Mouse (Mus musculus): Measurements from ENCODE around the gene Stard5.

Gene Stard5

DNA sequence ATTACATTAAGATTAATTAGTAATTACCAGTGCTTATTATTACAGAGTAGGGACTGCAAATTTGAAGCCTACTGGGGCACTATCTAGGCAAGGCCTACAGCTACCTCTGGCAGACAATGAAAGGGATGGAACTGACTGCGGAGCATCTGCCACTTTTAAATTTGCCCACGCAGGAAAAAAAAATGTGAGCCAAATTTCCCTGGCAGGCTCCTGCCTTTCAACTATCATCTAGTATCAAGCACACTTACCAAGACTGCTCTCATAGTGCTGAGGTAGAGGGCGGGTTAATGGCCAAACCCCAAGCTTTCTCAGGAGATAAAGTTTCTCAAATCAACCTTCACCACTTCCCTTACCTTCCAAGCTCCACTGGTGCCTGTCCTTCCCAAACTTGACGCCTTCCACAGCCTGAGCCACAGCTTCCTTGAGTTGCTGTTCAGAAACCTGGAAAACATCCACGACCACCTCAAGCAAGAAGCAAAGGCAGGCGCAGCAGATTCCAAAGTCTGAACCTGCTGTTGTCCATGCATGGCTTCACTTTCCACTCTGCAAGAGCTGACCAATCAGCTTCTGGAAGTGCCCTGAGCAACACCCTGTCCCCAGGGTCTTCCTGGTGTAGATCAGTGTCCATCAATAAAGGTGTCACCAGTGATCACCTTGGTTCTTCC is 31.1 kb downstream of the Stard5 start:
- DNase-seq (ENCODE audit: low read depth, low spot score): no peak

GRCm38 (mm10) chr7:83666087-83666595 is 34.4 kb downstream of the Stard5 start:
- no peak for DNase-seq (ENCODE audit: low read depth, low spot score)

DNA sequence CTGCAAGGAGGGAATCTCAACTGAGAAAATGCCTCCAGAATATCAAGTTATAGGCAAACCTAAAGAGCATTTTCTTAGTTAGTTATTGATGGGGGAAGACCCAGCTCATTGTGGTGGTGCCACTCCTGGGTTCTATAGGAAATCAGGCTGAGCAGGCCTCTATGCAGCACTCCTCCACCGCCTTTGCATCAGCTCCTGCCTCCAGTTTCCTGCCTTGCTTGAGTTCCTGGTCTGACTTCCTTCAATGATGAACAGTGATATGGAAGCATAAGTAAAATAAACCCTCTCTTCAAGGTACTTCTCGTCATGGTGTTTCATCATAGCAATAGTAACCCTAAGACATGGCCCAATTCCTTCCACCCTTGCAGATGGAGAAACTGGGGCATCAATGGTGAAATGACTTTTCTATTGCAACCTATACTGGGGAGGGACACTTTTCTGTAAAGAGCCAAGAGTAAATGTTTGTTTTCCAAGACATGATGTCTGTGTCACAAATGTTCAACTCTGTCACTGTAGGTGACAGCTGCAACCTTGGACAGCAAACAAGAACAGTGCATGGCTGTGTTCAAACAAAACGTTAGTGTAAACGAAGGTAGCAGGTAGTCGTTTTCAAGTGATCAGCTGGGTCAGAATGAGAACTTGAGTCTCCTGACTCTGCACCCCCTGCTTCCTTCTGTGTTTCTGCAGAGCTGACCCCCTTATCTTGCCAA is 36.3 kb downstream of the Stard5 start:
- DNase-seq (ENCODE audit: low read depth, low spot score): no peak

GRCm38 (mm10) chr7:83668724-83669123 is 37.0 kb downstream of the Stard5 start:
- DNase-seq (ENCODE audit: low read depth, low spot score): peak; percentile 42

DNA sequence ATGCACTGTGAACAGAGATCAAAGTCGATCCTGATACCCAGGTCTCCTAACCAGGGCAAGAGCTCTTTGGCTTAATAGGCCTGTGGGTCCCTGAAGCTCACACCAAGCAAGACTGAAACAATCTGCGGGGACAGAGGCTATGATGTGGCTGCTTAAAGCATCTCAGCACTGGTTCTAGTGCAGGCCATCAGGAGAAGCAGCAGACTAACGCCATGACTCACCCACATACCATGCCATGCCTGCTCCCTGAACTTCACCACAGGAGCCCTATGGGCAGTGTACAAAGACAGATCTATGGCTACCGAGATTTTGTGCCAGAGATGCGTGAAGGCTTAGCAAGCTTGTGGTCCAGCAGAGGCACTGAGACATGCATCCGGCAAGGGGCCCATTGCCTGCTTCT is 39.8 kb downstream of the Stard5 start:
- DNase-seq (ENCODE audit: low read depth, low spot score): no peak

DNA sequence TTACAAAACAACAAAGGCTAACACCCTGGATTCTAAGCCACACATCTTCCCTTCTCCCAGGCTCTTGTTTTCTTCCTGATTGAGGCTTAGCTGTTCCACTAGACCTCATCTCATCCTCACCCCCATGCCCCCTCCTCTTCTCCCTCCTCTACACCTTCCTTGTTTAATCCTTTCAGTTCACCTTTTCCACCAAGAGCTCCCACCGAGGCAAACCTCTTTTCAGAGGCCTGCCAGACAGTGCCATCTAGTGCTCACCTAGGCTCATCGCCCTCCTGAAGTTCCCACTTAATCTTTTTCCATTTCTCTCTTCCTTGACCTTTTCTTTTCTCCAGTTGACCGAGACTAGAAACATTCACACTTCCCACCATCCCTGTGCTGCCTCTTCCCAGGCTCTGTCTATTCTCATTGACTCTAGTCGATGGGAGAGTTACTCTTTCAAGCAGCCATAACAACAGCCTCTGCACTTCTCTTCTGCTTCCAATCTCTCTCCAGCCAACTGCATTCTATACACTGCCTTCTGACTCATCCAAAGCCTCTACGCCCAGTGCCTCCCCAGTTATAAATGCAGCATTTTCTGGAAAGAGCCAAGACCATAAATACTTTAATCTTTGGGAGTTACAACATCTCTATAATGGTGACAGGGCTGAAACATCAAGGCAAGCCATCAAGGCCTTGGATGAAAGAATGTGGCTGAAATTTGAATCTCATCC is 43.9 kb downstream of the Stard5 start:
- peak; percentile 52 for DNase-seq (ENCODE audit: low read depth, low spot score)

- DNase-seq (ENCODE audit: low read depth, low spot score): no peak
These were observed 45.5 kb downstream of the Stard5 start for GRCm38 (mm10) chr7:83677296-83677695.

GRCm38 (mm10) chr7:83678506-83678905 is 46.7 kb downstream of the Stard5 start:
- no peak for DNase-seq (ENCODE audit: low read depth, low spot score)

- no peak for DNase-seq (ENCODE audit: low read depth, low spot score)
These were observed 51.0 kb downstream of the Stard5 start for GRCm38 (mm10) chr7:83682640-83683274.

DNA sequence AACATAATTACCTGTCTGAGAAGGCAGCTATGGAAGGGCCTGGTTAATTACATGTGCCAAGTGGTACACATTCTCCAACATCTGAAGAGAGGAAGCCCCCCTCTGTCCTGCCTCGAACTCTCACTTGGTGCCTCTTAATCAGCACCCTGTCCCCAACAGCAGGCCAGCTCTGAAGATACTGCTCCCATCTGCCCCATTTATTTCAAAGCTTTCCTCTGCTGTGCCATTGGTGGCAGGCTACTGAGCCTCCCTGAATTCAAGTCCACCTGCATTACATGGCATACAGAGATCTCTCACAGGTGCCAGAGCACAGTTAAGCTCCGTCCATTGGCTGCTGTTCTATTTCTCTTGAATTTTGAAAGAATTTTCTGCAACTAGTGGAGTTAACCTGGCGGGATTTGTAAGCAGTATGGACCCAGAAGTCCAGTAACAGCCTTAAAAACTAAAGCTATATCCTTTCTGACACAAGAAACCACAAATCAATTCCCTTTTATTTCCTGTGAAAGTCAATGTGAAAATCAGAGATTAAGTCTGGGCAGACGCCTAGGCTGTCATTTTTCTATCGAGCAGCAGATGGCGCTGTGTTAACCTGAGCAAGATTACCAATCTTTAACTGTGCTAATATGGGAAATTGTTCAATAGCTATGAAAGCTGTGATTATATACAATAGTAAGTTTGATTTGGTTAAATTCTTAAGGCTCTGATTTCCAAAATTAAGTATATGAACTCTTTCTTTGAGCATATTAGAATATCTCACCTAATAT is 63.9 kb downstream of the Stard5 start:
- DNase-seq (ENCODE audit: low read depth, low spot score): peak; percentile 43

GRCm38 (mm10) chr7:83699066-83699745 is 67.4 kb downstream of the Stard5 start:
- no peak for DNase-seq (ENCODE audit: low read depth, low spot score)

All from ZHBTc4 (cell line).